Mouse (Mus musculus) myocyte (in vitro differentiated cells): ENCODE results near the gene Zfp618.

Experiments
- E2F4 ChIP-seq: IDR thresholded peaks from one replicate; pipeline ENCODE4 v1.6.1; 2011; ENCODE audit warnings: mild to moderate bottlenecking, control low read depth, moderate library complexity; ENCODE audit not compliant: insufficient read depth
- MAX ChIP-seq: IDR thresholded peaks from one replicate; pipeline ENCODE4 v1.6.1; 2011; ENCODE audit warnings: low read depth, mild to moderate bottlenecking, control low read depth
- MYOD1 ChIP-seq, 3 experiments: IDR thresholded peaks; one replicate each; pipeline ENCODE4 v1.6.1; 2011; ENCODE audit warnings: control low read depth in 2 of 3, low read depth in 2 of 3, mild to moderate bottlenecking in 2 of 3, moderate library complexity in 1 of 3; ENCODE audit not compliant: insufficient read length in 2 of 3, control insufficient read depth in 1 of 3
- POLR2A ChIP-seq: IDR thresholded peaks from one replicate; pipeline ENCODE4 v1.6.1; 2011; ENCODE audit warnings: low read depth, mild to moderate bottlenecking, control low read depth, moderate library complexity; ENCODE audit not compliant: insufficient read length
- POLR2AphosphoS2 ChIP-seq: IDR thresholded peaks from one replicate; pipeline ENCODE4 v1.6.1; 2011; ENCODE audit warnings: low read depth, control low read depth; ENCODE audit not compliant: insufficient read length
- TCF12 ChIP-seq: IDR thresholded peaks from one replicate; pipeline ENCODE4 v1.6.1; 2011; ENCODE audit warnings: mild to moderate bottlenecking, control low read depth; ENCODE audit not compliant: poor library complexity, insufficient read depth, severe bottlenecking
- TCF3 ChIP-seq: IDR thresholded peaks from one replicate; pipeline ENCODE4 v1.6.1; 2011; ENCODE audit warnings: low read depth, control low read depth; ENCODE audit not compliant: insufficient read length
- USF1 ChIP-seq: IDR thresholded peaks from one replicate; pipeline ENCODE4 v1.6.1; 2011; ENCODE audit warnings: low read depth, mild to moderate bottlenecking, control low read depth, moderate library complexity

- TF ChIP-seq TCF3 (no peak), MYOD1 (IDR thresholded peaks at IDR 0.05; ENCODE audit: control insufficient read depth in 1 of 3, insufficient read length in 2 of 3, low read depth in 2 of 3) (no peak), POLR2A (no peak), TCF12 (no peak), E2F4 (no peak), USF1 (no peak), POLR2AphosphoS2 (no peak), MAX (no peak)
Measured at GRCm38 (mm10) chr4:63064911-63065310, 99.5 kb downstream of the Zfp618 start.
